Mouse (Mus musculus): ENCODE results near the gene Gstp2. TPM values are rescaled to one million over a fixed set of nuclear protein-coding genes. Genes with fewer than 3 reads are reported as not detected.

The Gstp2 gene
- polyA plus RNA-seq, 1 experiment from 2014 or later: 35.8 TPM

- no peak for ATAC-seq
- no peak overlapping the region for H3K4me3 ChIP-seq (replicated peaks)
- H3K4me2 ChIP-seq (replicated peaks): no peak overlapping the region
- H3K27ac ChIP-seq: no peak overlapping the region
- H3K9ac ChIP-seq: no peak overlapping the region
- H3K9me3 ChIP-seq: no peaks in the 10 kb centered on the region
- no peaks in the 10 kb centered on the region for H3K27me3 ChIP-seq (replicated peaks)
- 66% methylated on average over 5 of the region's 5 CpGs for WGBS
- 0 out of 2 replicates have a peak, but pooled peaks cover 3% of the 10 kb centered on the region for H3K36me3 ChIP-seq
- H3K4me1 ChIP-seq (replicated peaks): peaks cover 11% of the 10 kb centered on the region; the same call in 1 of the 2 replicates
Measured at GRCm38 (mm10) chr19:4015635-4016034, 30.2 kb downstream of the Gstp2 start.

DNA sequence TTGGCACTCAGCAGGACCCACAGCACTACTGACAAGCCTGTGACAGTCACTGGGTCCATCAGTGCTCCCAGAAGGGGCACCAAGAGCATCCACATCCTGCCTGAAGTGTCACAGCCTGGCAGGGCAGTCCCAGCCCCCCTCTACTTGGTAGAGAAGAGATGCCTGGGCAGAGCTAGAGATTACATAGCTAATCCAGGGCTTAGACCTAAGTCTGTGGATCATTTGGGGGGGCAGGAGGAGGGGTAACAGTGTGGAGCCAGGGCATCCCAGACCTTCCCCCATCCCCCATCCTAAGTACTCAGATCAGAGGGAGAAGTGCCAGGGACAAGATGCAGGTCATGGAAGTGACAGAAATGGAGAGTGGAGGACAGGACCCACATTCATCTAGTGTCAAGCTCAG lies 31.0 kb downstream of the Gstp2 start:
- Histone ChIP-seq H3K9me3 (no peaks in the 10 kb centered on the region), H3K27me3 (replicated peaks) (no peaks in the 10 kb centered on the region), H3K36me3 (0 out of 2 replicates have a peak, but pooled peaks cover 3% of the 10 kb centered on the region), H3K9ac (no peak overlapping the region), H3K4me1 (replicated peaks) (peaks cover 11% of the 10 kb centered on the region; the same call in 1 of the 2 replicates), H3K27ac (no peak overlapping the region), H3K4me2 (replicated peaks) (no peak overlapping the region), H3K4me3 (replicated peaks) (no peak overlapping the region)
- ATAC-seq: no peak

DNA sequence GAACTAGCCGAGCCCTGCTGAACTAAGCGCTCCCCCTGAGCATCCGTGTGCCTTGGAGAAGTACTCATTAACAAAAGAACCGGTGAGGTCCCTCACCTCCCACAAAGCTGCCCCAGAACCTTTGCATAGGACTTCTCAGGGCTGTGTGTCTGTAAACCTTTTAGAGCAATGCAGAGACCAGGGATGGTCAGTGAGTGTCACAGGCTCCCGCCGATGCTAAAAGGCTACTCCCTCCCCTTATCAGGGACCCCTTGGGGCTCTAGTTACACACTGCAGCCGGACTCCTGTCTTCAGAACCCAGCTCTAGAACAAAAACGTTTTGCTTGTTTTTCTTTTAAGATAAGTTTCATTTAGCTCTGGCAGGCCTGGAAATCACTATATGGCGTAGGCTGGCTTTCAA lies 32.8 kb downstream of the Gstp2 start:
- Histone ChIP-seq H3K9ac (peak overlapping the region; percentile 44), H3K36me3 (peaks cover 15% of the 10 kb centered on the region), H3K9me3 (no peaks in the 10 kb centered on the region), H3K27ac (no peak overlapping the region), H3K27me3 (replicated peaks) (no peaks in the 10 kb centered on the region), H3K4me3 (replicated peaks) (peak overlapping the region; percentile 80), H3K4me1 (replicated peaks) (peaks cover 8% of the 10 kb centered on the region; the same call in 1 of the 2 replicates), H3K4me2 (replicated peaks) (peak overlapping the region; percentile 65)
- peak; percentile 48 for ATAC-seq
- 15% methylated on average over 9 of the region's 9 CpGs for WGBS

- Histone ChIP-seq H3K9me3 (no peaks in the 10 kb centered on the region), H3K4me1 (replicated peaks) (peaks cover 8% of the 10 kb centered on the region; the same call in 1 of the 2 replicates), H3K36me3 (peaks cover 20% of the 10 kb centered on the region), H3K9ac (peak within 1 kb of the TSS; percentile 69), H3K4me3 (replicated peaks) (peak within 1 kb of the TSS; percentile 80), H3K27me3 (replicated peaks) (no peaks in the 10 kb centered on the region), H3K4me2 (replicated peaks) (peak within 1 kb of the TSS; percentile 65), H3K27ac (peak within 1 kb of the TSS; percentile 41; the same call in 1 of the 2 replicates)
- peak; percentile 99 for ATAC-seq
- WGBS: under 1% methylated on average over 45 of the region's 45 CpGs
Measured at GRCm38 (mm10) chr19:4012432-4013022, 33.3 kb downstream of the Gstp2 start, which contains the start of gene Ndufv1. Ndufv1 (minus strand) TSS chr19:4012806.

DNA sequence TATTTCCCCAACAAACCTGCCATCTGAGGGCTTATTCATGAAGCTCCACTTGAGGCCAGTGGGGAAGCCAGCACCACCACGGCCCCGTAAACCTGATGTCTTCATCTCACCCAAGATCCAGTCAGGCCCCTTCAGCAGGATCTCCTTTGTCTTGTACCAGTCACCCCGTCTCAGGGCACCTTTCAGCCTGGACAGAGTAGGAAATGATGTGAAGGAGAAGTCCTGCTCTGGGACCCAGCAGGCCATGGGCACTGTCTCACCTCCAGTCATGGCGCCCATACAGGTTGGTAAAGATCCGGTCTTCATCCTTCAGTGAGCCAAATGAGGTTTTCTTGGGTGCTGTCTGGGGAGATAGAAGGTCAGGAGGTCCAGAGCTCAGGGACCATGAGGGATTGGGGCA lies 34.7 kb downstream of the Gstp2 start:
- Histone ChIP-seq H3K4me1 (replicated peaks) (peaks cover 8% of the 10 kb centered on the region; the same call in 1 of the 2 replicates), H3K4me2 (replicated peaks) (peak overlapping the region; percentile 60; the same call in 1 of the 2 replicates), H3K9ac (no peak overlapping the region), H3K4me3 (replicated peaks) (no peak overlapping the region), H3K36me3 (peaks cover 27% of the 10 kb centered on the region), H3K27me3 (replicated peaks) (no peaks in the 10 kb centered on the region), H3K9me3 (no peaks in the 10 kb centered on the region), H3K27ac (no peak overlapping the region)
- ATAC-seq: no peak
- 93% methylated on average over 5 of the region's 5 CpGs for WGBS

GRCm38 (mm10) chr19:4005971-4006370 lies 39.9 kb downstream of the Gstp2 start:
- no peaks in the 10 kb centered on the region for H3K27me3 ChIP-seq (replicated peaks)
- H3K4me2 ChIP-seq (replicated peaks): no peak overlapping the region
- H3K4me1 ChIP-seq (replicated peaks): peaks cover 18% of the 10 kb centered on the region
- H3K9ac ChIP-seq: no peak overlapping the region
- no peak overlapping the region for H3K27ac ChIP-seq
- no peaks in the 10 kb centered on the region for H3K9me3 ChIP-seq
- 94% methylated on average over 8 of the region's 8 CpGs for WGBS
- ATAC-seq: no peak
- no peak overlapping the region for H3K4me3 ChIP-seq (replicated peaks)
- H3K36me3 ChIP-seq: peaks cover 25% of the 10 kb centered on the region

GRCm38 (mm10) chr19:4005091-4005490 lies 40.7 kb downstream of the Gstp2 start:
- H3K27me3 ChIP-seq (replicated peaks): no peaks in the 10 kb centered on the region
- H3K9ac ChIP-seq: no peak overlapping the region
- no peak for ATAC-seq
- H3K4me3 ChIP-seq (replicated peaks): no peak overlapping the region
- WGBS: 82% methylated on average over 9 of the region's 9 CpGs
- peaks cover 20% of the 10 kb centered on the region for H3K4me1 ChIP-seq (replicated peaks)
- H3K9me3 ChIP-seq: no peaks in the 10 kb centered on the region
- H3K27ac ChIP-seq: no peak overlapping the region
- no peak overlapping the region for H3K4me2 ChIP-seq (replicated peaks)
- peaks cover 24% of the 10 kb centered on the region for H3K36me3 ChIP-seq

DNA sequence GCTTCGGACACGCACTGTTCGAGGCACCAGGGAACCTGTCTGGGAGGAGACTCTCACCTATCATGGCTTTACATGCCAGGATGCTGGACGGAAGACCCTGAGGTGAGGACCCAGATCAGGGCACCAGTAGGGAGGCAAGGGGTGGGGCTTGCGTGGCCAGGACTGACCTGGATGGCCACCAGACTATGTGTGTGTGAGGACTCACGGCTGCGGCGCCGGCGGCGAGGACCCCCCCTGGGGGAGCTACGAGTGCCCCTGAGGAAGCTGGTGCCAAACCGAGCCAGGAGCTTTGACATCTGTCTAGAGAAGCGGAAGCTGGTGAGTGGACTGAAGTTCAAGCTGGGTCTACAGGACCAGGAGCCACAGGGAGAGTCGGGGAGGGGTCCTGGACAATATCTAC lies 41.5 kb downstream of the Gstp2 start:
- ATAC-seq: no peak
- WGBS: 82% methylated on average over 15 of the region's 15 CpGs
- peaks cover 24% of the 10 kb centered on the region for H3K36me3 ChIP-seq
- no peak overlapping the region for H3K27ac ChIP-seq
- H3K9me3 ChIP-seq: no peaks in the 10 kb centered on the region
- H3K27me3 ChIP-seq (replicated peaks): no peaks in the 10 kb centered on the region
- no peak overlapping the region for H3K9ac ChIP-seq
- H3K4me1 ChIP-seq (replicated peaks): peaks cover 25% of the 10 kb centered on the region
- no peak overlapping the region for H3K4me3 ChIP-seq (replicated peaks)
- no peak overlapping the region for H3K4me2 ChIP-seq (replicated peaks)

DNA sequence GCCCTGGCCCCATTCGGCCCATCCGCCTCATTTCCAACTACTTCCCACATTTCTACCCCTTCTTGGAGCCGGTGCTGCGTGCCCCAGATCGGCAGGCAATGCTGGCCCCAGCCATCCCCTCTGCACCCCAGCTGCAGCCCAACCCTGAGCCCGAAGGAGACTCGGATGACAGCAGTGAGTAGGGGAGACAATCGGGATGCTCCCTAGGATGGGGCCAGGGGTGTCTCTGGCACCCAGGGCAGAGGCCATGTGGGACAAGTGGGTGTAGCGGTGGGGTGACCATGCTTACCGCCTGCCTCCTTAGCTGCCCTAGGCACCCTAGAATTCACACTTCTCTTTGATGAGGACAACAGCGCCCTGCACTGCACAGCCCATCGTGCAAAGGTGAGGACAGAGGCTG lies 42.2 kb downstream of the Gstp2 start:
- ATAC-seq: no peak
- Histone ChIP-seq H3K36me3 (peaks cover 18% of the 10 kb centered on the region), H3K4me1 (replicated peaks) (peaks cover 26% of the 10 kb centered on the region), H3K9ac (no peak overlapping the region), H3K27me3 (replicated peaks) (no peaks in the 10 kb centered on the region), H3K4me2 (replicated peaks) (no peak overlapping the region), H3K4me3 (replicated peaks) (no peak overlapping the region), H3K27ac (no peak overlapping the region), H3K9me3 (no peaks in the 10 kb centered on the region)
- 75% methylated on average over 12 of the region's 12 CpGs for WGBS

- 73% methylated on average over 1 of the region's 1 CpGs for WGBS
- Histone ChIP-seq H3K9me3 (no peaks in the 10 kb centered on the region), H3K4me2 (replicated peaks) (no peak within 1 kb of the TSS)
Measured at GRCm38 (mm10) chr19:4003112-4003511, 42.7 kb downstream of the Gstp2 start, which contains the start of gene Doc2g. Doc2g (plus strand) TSS chr19:4003313.

DNA sequence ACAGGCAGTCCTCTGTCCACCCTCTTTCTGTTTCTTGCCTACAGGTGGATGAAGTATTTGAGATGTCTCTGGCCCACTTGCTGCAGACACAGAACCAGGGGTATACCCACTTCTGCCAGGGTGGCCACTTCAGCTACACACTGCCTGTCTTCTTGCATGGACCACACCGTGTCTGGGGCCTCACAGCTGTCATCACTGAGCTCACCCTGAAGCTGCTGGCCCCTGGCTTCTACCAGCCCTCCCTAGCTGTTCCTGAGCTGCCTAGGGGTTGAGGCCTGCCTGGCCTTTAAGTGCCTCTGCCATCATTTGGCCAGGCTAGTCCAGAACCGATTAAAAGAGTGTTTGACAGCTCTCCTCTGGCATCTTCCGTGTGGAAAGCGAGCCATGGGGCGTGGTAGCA lies 44.1 kb downstream of the Gstp2 start:
- peak overlapping the region; percentile 92; the same call in 1 of the 2 replicates for H3K9ac ChIP-seq
- peak overlapping the region; percentile 61; the same call in 1 of the 2 replicates for H3K4me3 ChIP-seq (replicated peaks)
- peak overlapping the region; percentile 79 for H3K4me2 ChIP-seq (replicated peaks)
- H3K9me3 ChIP-seq: no peaks in the 10 kb centered on the region
- no peaks in the 10 kb centered on the region; the same call in 1 of the 2 replicates for H3K36me3 ChIP-seq
- H3K27me3 ChIP-seq (replicated peaks): no peaks in the 10 kb centered on the region
- 75% methylated on average over 5 of the region's 5 CpGs for WGBS
- ATAC-seq: no peak
- 0 out of 2 replicates have a peak overlapping the region, but pooled peaks have one; percentile 6 for H3K27ac ChIP-seq
- peaks cover 26% of the 10 kb centered on the region for H3K4me1 ChIP-seq (replicated peaks)

More at GRCm38 (mm10) chr19:4003112-4003511, 42.7 kb downstream of the Gstp2 start, which contains the start of gene Doc2g:
- no peak for ATAC-seq
- no peak within 1 kb of the TSS for H3K9ac ChIP-seq
- H3K4me3 ChIP-seq (replicated peaks): no peak within 1 kb of the TSS
- peaks cover 12% of the 10 kb centered on the region for H3K36me3 ChIP-seq
- no peaks in the 10 kb centered on the region for H3K27me3 ChIP-seq (replicated peaks)
- H3K4me1 ChIP-seq (replicated peaks): peaks cover 26% of the 10 kb centered on the region
- H3K27ac ChIP-seq: no peak within 1 kb of the TSS

DNA sequence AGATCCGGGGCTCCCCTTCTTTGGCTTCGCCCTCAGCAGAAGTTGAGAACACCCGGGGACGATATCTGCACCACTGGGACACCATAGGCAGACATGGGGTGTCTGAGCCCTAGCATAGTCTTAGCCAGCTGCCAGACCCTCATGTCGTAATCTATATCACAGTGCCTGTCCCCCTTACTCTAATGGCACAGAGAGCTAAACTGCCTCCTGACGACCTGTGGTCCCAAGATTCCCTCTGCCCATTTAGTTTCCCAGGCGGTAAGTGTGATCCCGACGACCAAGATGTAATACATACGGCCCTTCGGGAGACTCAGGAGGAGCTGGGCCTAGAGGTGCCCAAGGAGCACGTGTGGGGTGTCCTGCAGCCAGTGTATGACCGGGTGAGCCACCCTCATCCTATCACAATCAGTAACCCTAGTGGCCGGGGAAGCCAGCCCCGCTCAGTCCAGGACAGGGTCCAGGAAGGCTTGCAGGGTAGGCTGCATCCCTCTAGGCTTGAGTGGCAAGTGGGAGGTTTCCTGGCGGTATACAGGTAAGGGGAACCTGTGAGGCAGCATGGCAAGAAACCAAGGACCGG lies 44.8 kb downstream of the Gstp2 start:
- 14% methylated on average over 17 of the region's 17 CpGs for WGBS
- Histone ChIP-seq H3K36me3 (no peaks in the 10 kb centered on the region; the same call in 1 of the 2 replicates), H3K9me3 (no peaks in the 10 kb centered on the region), H3K4me2 (replicated peaks) (peak overlapping the region; percentile 79), H3K9ac (peak overlapping the region; percentile 92), H3K4me3 (replicated peaks) (peak overlapping the region; percentile 61), H3K27ac (peak overlapping the region; percentile 97), H3K4me1 (replicated peaks) (peaks cover 26% of the 10 kb centered on the region), H3K27me3 (replicated peaks) (no peaks in the 10 kb centered on the region)
- ATAC-seq: peak; percentile 20
